Mouse (Mus musculus): ENCODE measurements around the gene Tdrd12. TPM values are rescaled to one million over a fixed set of nuclear protein-coding genes. Genes with fewer than 3 reads are reported as not detected.

The Tdrd12 gene
- total RNA-seq (2023), result not detected

DNA sequence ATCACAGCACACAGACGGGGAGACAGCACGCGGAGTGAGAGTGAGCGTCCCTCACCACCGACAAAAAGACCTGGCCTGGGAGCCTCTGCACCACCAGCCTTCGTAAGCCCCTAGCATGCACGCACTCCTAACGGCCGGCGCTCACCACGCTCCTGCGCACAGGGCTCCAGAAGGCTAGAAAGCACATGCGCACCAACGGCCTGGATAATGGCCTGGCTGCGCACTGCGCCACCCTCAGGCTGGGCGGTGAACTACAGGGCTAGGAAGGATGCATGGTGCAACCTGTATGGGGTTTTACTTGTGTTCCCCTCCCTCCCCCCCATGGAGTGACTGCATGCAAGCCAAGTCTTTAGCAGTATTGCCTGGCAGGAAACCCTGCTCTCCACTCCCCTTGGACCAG, at the start of gene Tdrd12:
Gene Tdrd12 (minus strand): TSS at position 184 of the 400 bp plus-strand sequence.

DNA sequence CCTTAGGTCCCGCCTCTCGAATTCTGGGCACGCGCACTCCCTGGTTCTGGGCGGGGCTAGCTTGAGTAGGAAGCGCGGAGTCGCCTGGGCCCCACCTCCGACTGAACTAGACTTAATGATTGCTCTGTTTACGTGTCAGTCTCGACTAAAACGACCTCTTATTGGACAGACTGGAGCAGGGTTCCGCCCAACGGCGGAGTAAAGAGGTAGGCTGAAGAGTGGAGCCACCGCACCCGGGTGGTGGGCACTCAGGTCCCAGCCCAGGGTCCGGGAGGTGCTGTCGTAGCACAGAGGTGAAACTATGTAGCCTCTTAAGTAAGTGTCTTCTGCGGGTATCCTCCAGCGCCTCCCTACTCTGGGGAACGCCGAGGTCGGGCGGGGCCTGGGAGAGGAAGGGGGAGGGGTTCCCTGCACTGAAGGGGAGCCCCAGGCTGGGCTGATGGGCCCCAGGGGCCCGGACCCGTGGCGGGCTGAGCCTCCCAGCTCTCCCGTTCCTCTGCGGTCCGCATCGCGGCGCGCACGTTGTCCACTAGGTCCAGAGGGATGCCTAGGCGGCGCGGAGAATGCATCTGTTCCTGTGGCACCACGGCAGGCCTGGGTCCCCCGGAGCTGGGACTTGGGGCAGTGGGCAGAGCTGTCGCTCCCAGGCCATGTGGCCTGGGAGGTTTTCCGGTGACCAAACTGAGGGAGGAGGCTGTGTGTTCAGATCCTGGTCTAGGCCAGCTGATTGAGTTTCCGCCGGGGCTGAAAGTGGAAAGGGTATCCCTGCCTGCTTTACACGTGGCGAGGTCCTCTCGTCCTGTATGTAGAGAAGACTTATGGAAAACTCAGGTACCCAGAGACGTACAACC, 48.7 kb upstream of the Tdrd12 start, which contains the start of gene Ankrd27:
Gene Ankrd27 (plus strand): TSS at position 190 of the 851 bp plus-strand sequence.

DNA sequence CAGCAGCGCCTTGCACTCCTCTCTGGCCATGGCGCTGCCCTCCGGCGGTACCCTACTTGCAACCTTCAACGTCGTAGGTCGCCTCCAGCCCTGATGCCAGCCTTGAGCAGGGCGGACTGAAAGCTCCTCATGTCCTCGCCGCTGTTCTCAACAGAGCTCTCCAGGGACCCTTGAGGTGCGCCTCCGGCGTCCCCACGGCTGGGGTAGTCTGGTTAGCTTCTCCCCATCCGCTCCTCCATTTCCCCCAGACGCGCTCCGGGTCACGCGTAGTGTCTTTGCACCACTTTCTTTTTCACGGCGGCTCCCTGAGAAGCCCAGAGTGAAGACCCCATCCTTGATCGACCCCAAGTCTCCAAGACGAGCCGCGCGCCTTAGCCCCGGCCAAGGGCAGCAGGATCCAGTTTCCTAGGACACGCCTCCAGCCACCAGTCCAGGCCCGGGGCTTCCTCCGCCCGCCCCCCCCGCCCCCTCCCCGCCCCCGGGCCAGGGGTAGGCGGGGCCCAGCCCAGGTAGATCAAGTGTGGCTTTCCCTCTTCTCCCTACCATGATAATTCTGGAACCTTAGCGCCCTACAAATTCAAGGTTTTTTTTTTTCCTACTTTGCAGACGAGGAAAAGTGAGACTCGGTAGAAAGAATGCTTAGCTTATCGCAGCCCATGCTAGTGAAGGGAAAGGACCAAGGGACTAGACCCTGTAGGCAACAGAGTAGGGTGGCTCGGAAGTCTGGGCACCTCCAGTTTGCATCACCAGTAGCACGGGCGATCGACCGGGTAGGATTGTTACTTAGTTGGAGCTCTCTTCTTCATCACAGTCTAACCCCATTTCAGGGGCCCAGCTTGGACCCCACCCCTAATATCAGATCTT, 47.9 kb upstream of the Tdrd12 start, which contains the start of gene Rgs9bp:
Gene Rgs9bp (minus strand): TSS at position 392 of the 864 bp plus-strand sequence.

DNA sequence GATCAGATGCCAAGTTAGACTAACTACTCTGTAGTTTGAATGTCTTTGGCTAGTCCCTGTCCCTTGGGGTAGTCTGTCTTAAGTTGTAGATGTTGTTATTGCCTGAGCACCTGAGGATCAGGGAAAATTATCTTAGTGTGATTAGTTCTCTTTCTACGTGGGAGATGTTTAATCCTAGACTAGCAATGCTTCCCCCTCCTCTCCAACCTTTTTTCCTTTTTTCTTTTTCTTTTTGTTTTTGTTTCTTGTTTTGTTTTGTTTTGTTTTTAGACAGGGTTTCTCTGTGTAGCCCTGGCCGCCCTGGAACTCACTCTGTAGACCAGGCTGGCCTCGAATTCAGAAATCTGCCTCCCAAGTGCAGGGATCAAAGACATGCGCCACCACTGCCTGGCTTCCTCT, 18.7 kb upstream of the Tdrd12 start, which contains the start of gene Nudt19:
Gene Nudt19 (minus strand): TSS at position 100 of the 399 bp plus-strand sequence.

DNA sequence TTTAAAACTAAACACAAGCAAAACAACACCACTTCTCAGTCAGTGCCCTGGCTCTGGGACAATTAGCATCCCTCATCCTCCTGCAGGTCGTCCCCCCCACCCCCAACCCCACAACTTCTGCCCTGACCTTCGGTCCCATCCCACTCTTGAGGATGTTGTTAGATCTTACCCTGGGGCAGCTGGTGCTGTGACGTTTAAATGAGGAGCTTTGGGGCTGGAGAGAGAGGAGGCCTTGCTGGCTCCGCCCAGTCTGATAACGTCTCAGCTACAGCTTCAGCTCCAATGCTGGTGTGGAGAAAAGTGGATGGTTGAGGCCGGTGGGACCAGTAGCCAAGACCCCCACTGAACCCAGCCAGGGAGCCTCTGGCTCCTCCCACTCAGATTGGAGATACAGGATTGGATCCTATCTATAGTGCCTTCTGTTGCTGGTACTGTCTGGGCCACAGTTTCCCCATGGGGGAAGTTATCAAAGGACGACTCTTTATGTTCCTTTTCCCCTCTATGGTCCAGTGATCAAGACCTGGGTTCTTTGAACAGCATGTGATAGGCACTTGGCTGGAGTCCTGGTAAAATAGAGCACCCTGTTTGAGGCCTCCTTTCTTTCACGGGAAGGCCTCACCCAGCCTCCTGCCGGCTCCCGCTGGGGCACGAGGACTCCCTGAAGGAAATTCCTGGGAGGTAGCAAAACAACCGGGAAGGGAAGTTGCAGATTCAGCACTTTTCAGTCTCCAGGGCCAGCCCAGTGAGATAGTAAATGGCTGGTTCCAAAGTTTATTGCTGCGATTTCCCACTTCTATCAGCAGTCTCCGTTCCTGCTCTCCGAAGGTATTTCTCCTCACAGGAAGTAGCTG, 89.3 kb downstream of the Tdrd12 start, which contains the start of gene Slc7a9:
Gene Slc7a9 (plus strand): TSS at position 801 of the 851 bp plus-strand sequence.

Other genes with a start within 250 kb of the Tdrd12 start
- gene Gpatch1, start 219.3 kb downstream of the Tdrd12 start, total RNA-seq (2023), result 17.6 TPM
- not detected for gene Rhpn2, start 203.6 kb downstream of the Tdrd12 start, total RNA-seq (2023)
- gene Faap24, start 140.9 kb downstream of the Tdrd12 start, total RNA-seq (2023), result 12.8 TPM
- gene Cep89, start 140.7 kb downstream of the Tdrd12 start, total RNA-seq (2023), result 8.3 TPM
- not detected for gene Slc7a9, start 88.9 kb downstream of the Tdrd12 start, total RNA-seq (2023)
- 20.5 TPM for gene Nudt19, start 18.6 kb upstream of the Tdrd12 start, total RNA-seq (2023)
- gene Rgs9bp, start 47.8 kb upstream of the Tdrd12 start, total RNA-seq (2023), result 0.15 TPM
- 43.8 TPM for gene Ankrd27, start 48.5 kb upstream of the Tdrd12 start, total RNA-seq (2023)
- gene Pdcd5, start 109.8 kb upstream of the Tdrd12 start, total RNA-seq (2023), result 49.2 TPM
- gene Dpy19l3, start 216.7 kb upstream of the Tdrd12 start, total RNA-seq (2023), result 46.0 TPM